Mouse (Mus musculus) erythroblast, embryonic 14.5 days (primary cell): Measurements from ENCODE around the gene Itm2b.

ENCODE experiments used
- GATA1 ChIP-seq: IDR thresholded peaks from 2 replicates; pipeline ENCODE4 v1.6.1; 2012; ENCODE audit warnings: low read length, inconsistent platforms, mixed read lengths
- TAL1 ChIP-seq: IDR thresholded peaks from 3 replicates; pipeline ENCODE4 v1.6.1; 2012; ENCODE audit warnings: low read length, inconsistent platforms, mixed read lengths

DNA sequence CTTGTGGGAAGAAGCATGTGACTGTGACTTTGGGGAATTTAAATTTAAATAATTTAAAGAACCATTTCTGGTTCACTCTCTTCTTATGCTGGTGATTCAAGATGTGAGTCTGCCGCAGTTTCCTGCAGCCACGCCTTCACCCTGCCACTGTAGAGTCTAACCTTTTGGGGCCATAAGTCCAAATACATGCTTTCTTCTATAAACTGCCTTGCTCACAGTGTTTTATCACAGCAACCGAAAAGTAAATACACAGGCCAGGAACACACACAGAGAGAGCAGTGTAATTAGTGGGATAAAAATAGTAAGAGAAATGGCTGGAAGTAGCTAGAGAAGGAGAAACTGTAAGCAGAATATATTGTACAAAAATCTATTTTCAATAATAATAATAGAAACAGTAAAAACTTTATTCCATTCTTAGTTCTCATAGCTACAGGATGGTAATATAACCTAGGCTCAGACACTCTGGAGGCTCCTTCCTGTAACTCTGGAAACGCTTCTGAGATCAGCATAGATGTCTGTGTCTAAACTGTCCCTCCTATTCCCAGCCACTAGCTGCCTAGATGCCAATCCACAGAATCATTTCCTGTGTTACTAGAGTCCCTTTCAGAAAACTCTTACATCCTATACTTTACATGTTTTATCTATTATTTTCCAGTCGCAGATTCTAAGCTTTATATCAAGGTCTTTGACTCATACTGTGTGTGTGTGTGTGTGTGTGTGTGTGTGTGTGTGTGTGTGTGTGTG, 9.3 kb upstream of the Itm2b start:
- TF ChIP-seq GATA1 (no peak), TAL1 (no peak)
